Mouse (Mus musculus) cerebellum, adult 2 months (tissue): ENCODE data around the gene Mast3. TPM values are rescaled to one million over a fixed set of nuclear protein-coding genes. Genes with fewer than 3 reads are reported as not detected.
A peak's percentile ranks its signal among the peaks of the same experiment; 100 is the strongest.

Experiments used
- DNase-seq, 2 experiments: peaks; one replicate each; pipeline ENCODE4 v3.0.0; 2021
- H3K27ac ChIP-seq: fragments of 200-500 bp; 2 replicates; pipeline ENCODE4 v1.5.1; 2012; ENCODE audit warnings: low read length, control low read depth, inconsistent platforms; ENCODE audit not compliant: insufficient read depth
- H3K27me3 ChIP-seq: fragments of 200-500 bp; 2 replicates; pipeline ENCODE4 v1.6.1; 2012; ENCODE audit warnings: inconsistent platforms, mild to moderate bottlenecking, low read length, moderate library complexity; ENCODE audit not compliant: control insufficient read depth, insufficient read depth
- H3K4me1 ChIP-seq: fragments of 200-500 bp; 2 replicates; pipeline ENCODE4 v1.6.1; 2011; ENCODE audit warnings: low read length; ENCODE audit not compliant: control insufficient read depth, insufficient read depth
- H3K4me3 ChIP-seq: fragments of 200-500 bp; replicated peaks from 2 replicates; pipeline ENCODE3; 2011; ENCODE audit warnings: mild to moderate bottlenecking, low read depth, low read length, control low read depth; ENCODE audit not compliant: insufficient read depth
- CTCF ChIP-seq: fragments of 200-500 bp; IDR thresholded peaks from 2 replicates; pipeline ENCODE4 v1.5.1; 2011; ENCODE audit warnings: low read depth, mild to moderate bottlenecking, control low read depth, low read length, moderate library complexity, borderline replicate concordance; ENCODE audit not compliant: insufficient read depth
- POLR2A ChIP-seq: fragments of 200-500 bp; IDR thresholded peaks from 2 replicates; pipeline ENCODE4 v1.6.1; 2011; ENCODE audit warnings: low read length, control low read depth, borderline replicate concordance; ENCODE audit not compliant: insufficient read depth
- WGBS: fragments of 180-500 bp; shearing (Covaris S2); methylation state at CpG from one replicate; pipeline ENCODE4 v1.1.7; 2018; 5-methylcytosine and 5-hydroxymethylcytosine counted together
- polyA plus RNA-seq: library from polyadenylated mRNA; depleted of rRNA; stranded (reverse); fragments of >200 nt; gene quantifications from 2 replicates; pipeline ENCODE4 v1.2.3, GENCODE M21; 2012

The Mast3 gene
- polyA plus RNA-seq, 1 experiment, result 69.5 TPM

DNA sequence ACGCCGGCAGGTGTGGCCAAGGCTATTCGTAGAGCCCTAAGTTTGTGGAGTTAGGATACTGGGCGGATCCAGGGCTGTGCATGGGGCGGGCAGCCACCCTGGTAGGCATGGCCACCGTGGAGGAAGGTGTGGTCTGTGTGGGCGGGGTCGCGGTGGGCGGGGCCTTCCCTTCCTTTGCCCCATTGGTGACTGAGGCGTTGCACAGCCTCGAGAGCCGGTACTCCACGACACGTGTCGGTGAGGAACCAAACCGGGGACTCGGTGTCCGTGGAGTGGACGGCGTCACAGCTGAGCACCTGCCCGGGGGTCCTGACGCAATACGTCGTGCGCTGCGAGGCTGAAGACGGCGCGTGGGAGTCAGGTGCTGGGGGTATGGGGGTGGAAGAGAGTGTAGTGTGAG is 11.8 kb upstream of the Mast3 start:
- no peak overlapping the region for H3K4me3 ChIP-seq
- DNase-seq, result no peak
- TF ChIP-seq CTCF, result no peak
- no peak for TF ChIP-seq POLR2A
- peaks cover 2% of the 10 kb centered on the region; the same call in 1 of the 2 replicates for H3K27me3 ChIP-seq
- WGBS, result 10% methylated on average over 30 of the region's 30 CpGs
- H3K27ac ChIP-seq, result no peak overlapping the region
- no peaks in the 10 kb centered on the region for H3K4me1 ChIP-seq

DNA sequence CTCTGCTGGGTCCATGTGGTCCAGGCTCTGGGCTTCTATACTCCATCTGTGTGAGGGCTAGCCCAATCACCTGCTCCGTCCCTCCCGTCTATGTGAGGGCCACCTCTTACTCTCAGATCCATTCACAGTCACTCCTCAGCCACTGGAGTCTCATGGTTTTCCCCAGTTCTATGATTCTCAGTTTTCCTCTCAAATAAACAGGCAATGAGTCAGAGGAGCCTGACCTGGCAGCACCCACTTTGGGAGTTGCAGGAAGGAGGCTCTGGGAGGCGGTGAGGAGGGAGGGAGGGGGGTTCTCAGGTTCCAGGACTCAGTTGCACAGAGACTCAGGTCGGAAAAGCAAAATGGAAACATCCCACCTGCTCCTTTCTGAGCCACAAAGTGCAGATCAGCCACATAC is 8.0 kb upstream of the Mast3 start:
- 65% methylated on average over 4 of the region's 4 CpGs for WGBS
- Histone ChIP-seq H3K4me3 (no peak overlapping the region), H3K27me3 (peaks cover 2% of the 10 kb centered on the region; the same call in 1 of the 2 replicates), H3K4me1 (no peaks in the 10 kb centered on the region), H3K27ac (no peak overlapping the region)
- no peak for DNase-seq
- TF ChIP-seq CTCF, result no peak
- TF ChIP-seq POLR2A, result no peak

DNA sequence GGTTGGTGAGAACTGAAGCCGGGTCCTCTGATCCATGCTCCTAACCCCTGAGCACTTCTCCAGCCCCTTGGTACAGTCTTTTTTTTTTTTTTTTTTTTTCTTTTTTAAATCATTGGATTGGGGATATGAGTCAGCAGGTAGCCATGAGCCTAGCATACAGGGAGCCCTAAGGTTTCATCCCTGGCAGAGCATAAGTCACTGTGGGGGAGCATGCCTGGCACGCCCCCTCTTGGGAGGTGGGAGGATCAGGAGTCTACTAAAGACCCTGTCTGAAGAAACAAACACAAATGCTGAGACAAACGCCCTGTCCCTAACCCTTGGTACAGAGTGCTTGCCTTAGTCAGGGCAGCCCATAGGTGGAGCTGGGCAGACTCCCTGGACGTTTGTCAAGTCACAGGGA is 7.2 kb upstream of the Mast3 start:
- 54% methylated on average over 4 of the region's 4 CpGs for WGBS
- Histone ChIP-seq H3K27ac (no peak overlapping the region), H3K4me1 (no peaks in the 10 kb centered on the region), H3K4me3 (no peak overlapping the region), H3K27me3 (peaks cover 2% of the 10 kb centered on the region; the same call in 1 of the 2 replicates)
- TF ChIP-seq POLR2A (no peak), CTCF (no peak)
- DNase-seq, result no peak

DNA sequence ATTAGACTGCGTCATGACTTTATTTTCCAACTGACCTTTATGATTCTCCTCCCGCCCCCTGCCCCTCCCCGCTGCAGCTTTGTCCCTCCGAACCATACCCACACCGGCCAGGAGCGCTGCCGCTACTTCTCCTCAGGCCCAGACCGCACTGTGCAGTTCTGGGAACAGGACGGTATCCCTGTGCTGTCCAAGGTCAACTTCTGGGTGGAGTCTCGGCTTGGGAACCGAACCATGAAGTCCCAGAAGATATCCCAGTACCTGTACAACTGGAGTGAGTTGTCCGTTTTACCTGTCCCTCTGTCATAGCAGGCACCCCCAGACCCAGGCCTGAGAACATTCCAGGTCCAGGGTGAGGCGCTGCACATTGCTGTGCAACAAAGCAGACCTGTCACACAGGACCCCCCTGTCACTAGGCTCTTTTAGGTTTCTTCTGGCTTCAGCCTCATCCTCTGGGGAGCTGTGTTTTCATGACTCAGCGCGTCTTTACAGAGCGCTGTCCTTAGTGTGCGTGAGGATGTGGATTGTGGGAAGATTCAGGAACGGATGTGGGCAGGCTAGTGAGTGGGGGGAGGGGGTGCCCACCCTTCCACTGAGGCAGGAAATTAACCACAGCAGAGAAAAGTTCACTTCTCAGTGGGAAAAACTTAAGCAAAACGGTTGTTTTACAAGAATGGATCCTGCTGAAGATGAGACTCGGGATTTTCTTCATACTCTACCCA is 6.3 kb upstream of the Mast3 start:
- TF ChIP-seq CTCF, result no peak
- no peak for TF ChIP-seq POLR2A
- no peak for DNase-seq
- Histone ChIP-seq H3K4me1 (no peaks in the 10 kb centered on the region), H3K27me3 (no peaks in the 10 kb centered on the region), H3K4me3 (no peak overlapping the region), H3K27ac (no peak overlapping the region)
- WGBS, result 78% methylated on average over 20 of the region's 20 CpGs

DNA sequence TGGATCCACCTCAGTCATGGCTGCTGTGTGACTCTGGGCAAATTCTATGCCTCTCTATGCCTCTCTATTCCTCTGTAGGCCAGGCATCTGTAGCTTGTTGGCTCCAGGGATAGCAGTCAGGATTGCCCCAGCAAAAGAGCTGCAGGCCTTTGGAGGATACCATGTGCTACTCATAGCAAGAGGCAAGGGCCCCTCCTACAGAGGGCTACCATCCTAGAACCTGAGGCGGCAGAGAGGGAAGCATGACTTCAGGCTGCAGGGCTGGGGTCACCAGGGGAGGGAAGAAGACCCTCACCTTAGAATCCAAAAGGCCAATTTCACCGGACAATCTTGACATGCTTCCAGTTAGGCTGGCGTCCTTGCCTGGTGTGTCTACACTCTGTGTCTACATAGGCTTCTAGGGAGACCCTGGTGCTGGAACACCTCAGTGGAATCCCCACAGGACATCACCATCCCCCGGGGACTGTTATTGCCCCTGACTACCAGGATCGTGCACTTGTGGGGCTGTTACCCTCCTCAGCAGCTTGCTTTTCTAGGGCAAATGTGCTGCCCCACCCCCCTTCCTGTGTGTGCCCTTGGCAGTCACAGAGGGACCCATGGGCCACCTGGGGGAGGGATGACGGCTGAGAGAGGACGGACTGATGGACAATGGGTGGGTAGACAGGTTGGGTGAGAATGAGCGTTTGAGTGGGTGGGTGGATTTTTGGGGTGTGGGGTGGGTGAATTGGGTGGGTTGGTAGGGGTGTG is 4.3 kb upstream of the Mast3 start:
- 0 out of 2 replicates have a peak, but pooled peaks cover 2% of the 10 kb centered on the region for H3K4me1 ChIP-seq
- WGBS, result 77% methylated on average over 8 of the region's 8 CpGs
- H3K4me3 ChIP-seq, result no peak overlapping the region
- no peak overlapping the region for H3K27ac ChIP-seq
- TF ChIP-seq CTCF (no peak), POLR2A (no peak)
- DNase-seq, result no peak
- H3K27me3 ChIP-seq, result peaks cover under 1% of the 10 kb centered on the region; the same call in 1 of the 2 replicates

DNA sequence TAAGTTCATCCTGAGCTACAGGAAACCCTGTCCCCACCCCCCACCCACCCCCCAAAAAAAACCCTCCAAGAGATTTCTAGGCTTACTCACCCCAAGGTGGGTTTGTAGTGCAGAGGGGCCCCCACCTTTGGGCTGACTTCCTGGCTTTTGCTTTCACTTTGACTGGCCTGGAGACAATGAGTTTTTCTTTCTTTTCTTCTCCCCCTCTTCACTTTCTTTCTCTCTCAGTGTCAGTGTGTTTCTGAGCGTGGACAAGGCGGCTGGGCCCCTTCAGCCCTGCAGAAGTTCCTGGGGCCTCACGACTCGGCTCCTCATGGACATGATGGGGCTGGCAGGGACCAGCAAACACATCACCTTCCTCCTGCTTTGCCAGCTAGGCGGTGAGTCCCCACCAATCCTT is 3.4 kb upstream of the Mast3 start, which contains the start of gene Il12rb1:
TSS of gene Il12rb1 (plus strand) at position 211 of the 400 bp plus-strand sequence.
- Histone ChIP-seq H3K27me3 (peaks cover 2% of the 10 kb centered on the region; the same call in 1 of the 2 replicates), H3K4me1 (peaks cover 4% of the 10 kb centered on the region; the same call in 1 of the 2 replicates), H3K27ac (no peak within 1 kb of the TSS), H3K4me3 (no peak within 1 kb of the TSS)
- no peak for DNase-seq
- TF ChIP-seq CTCF (no peak), POLR2A (no peak)
- 80% methylated on average over 5 of the region's 5 CpGs for WGBS

DNA sequence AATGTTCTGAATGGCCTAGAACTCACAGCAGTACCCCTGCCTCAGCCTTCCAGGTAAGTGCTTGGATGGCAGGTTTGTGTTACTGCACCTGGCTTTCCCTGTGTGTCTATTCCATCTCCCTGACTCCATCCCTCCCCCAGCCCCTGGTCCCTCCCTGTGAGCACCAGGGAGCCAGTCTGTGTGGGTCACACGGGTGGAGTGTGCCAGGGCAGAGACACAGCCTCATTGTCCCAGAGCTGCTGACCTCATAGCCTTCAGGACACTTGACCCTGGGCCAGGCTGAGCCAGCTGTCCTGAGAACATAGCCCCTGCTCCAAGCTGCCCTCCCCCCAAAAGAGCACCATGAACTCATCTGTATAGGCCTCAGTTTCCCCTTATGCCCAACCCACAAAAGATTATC is 2.5 kb upstream of the Mast3 start:
- no peak for DNase-seq
- peaks cover 2% of the 10 kb centered on the region; the same call in 1 of the 2 replicates for H3K27me3 ChIP-seq
- H3K4me3 ChIP-seq, result no peak overlapping the region
- WGBS, result 57% methylated on average over 1 of the region's 1 CpGs
- peaks cover 4% of the 10 kb centered on the region; the same call in 1 of the 2 replicates for H3K4me1 ChIP-seq
- TF ChIP-seq CTCF (no peak), POLR2A (no peak)
- H3K27ac ChIP-seq, result peak overlapping the region; percentile 45; the same call in 1 of the 2 replicates
